Mouse (Mus musculus) induced T-regulatory cell, adult 2 months (primary cell): ENCODE results near the gene Cdh22.

Source experiments
- DNase-seq: peaks from one replicate; pipeline ENCODE4 v3.0.0-alpha.2; 2012; ENCODE audit warnings: low read depth

The Cdh22 gene

GRCm38 (mm10) chr2:165081257-165081656, 153.4 kb downstream of the Cdh22 start:
- no peak for DNase-seq

- DNase-seq, result no peak
Observed at GRCm38 (mm10) chr2:165080657-165081056, 154.0 kb downstream of the Cdh22 start.

- DNase-seq, result no peak
Observed at GRCm38 (mm10) chr2:165078605-165079004, 156.0 kb downstream of the Cdh22 start.

- no peak for DNase-seq
Observed at GRCm38 (mm10) chr2:165078045-165078444, 156.6 kb downstream of the Cdh22 start.

- no peak for DNase-seq
Observed at GRCm38 (mm10) chr2:165077055-165077454, 157.6 kb downstream of the Cdh22 start.

GRCm38 (mm10) chr2:165074937-165075336, 159.7 kb downstream of the Cdh22 start:
- peak; percentile 79 for DNase-seq

- DNase-seq, result no peak
Observed at GRCm38 (mm10) chr2:165074081-165074884, 160.4 kb downstream of the Cdh22 start.

- no peak for DNase-seq
Observed at GRCm38 (mm10) chr2:165073381-165073781, 161.3 kb downstream of the Cdh22 start.

GRCm38 (mm10) chr2:165070096-165070816, 164.4 kb downstream of the Cdh22 start:
- DNase-seq, result peak; percentile 53

GRCm38 (mm10) chr2:165068806-165069205, 165.8 kb downstream of the Cdh22 start:
- no peak for DNase-seq

GRCm38 (mm10) chr2:165064489-165064888, 170.2 kb downstream of the Cdh22 start:
- no peak for DNase-seq

GRCm38 (mm10) chr2:165061638-165062433, 172.8 kb downstream of the Cdh22 start:
- no peak for DNase-seq
